Mouse (Mus musculus): ENCODE data around the gene Grk4.
"Not testable (repeated sequence)": the region's sequence is repeated elsewhere in the genome, so short reads cannot be mapped to it uniquely, and the experiment has no call there.

The Grk4 gene

GRCm38 (mm10) chr5:34708436-34708835, 48.3 kb downstream of the Grk4 start:
- no peak for ATAC-seq (ENCODE audit: low TSS enrichment)

GRCm38 (mm10) chr5:34714371-34714770, 54.2 kb downstream of the Grk4 start:
- not testable (repeated sequence) for ATAC-seq (ENCODE audit: low TSS enrichment)

GRCm38 (mm10) chr5:34714816-34715215, 54.6 kb downstream of the Grk4 start:
- no peak for ATAC-seq (ENCODE audit: low TSS enrichment)

GRCm38 (mm10) chr5:34729141-34729540, 69.0 kb downstream of the Grk4 start:
- ATAC-seq (ENCODE audit: low TSS enrichment), result no peak

GRCm38 (mm10) chr5:34730255-34730654, 70.1 kb downstream of the Grk4 start:
- ATAC-seq (ENCODE audit: low TSS enrichment), result no peak

GRCm38 (mm10) chr5:34751477-34751876, 91.3 kb downstream of the Grk4 start:
- no peak for ATAC-seq (ENCODE audit: low TSS enrichment)

GRCm38 (mm10) chr5:34758762-34759161, 98.6 kb downstream of the Grk4 start:
- no peak for ATAC-seq (ENCODE audit: low TSS enrichment)

GRCm38 (mm10) chr5:34760850-34761508, 100.8 kb downstream of the Grk4 start:
- peak; percentile 58 for ATAC-seq (ENCODE audit: low TSS enrichment)

GRCm38 (mm10) chr5:34761509-34761908, 101.3 kb downstream of the Grk4 start, which contains the start of gene Htt:
Htt (plus strand) TSS chr5:34761740.
- ATAC-seq (ENCODE audit: low TSS enrichment), result peak; percentile 97

GRCm38 (mm10) chr5:34761934-34762611, 101.9 kb downstream of the Grk4 start:
- ATAC-seq (ENCODE audit: low TSS enrichment), result peak; percentile 48

- ATAC-seq (ENCODE audit: low TSS enrichment), result no peak
Measured at GRCm38 (mm10) chr5:34771818-34772217, 111.6 kb downstream of the Grk4 start.

GRCm38 (mm10) chr5:34772696-34773245, 112.6 kb downstream of the Grk4 start:
- ATAC-seq (ENCODE audit: low TSS enrichment), result no peak

GRCm38 (mm10) chr5:34773392-34773791, 113.2 kb downstream of the Grk4 start:
- no peak for ATAC-seq (ENCODE audit: low TSS enrichment)

- ATAC-seq (ENCODE audit: low TSS enrichment), result peak; percentile 44; the same call in 1 of the 2 replicates
Measured at GRCm38 (mm10) chr5:34785027-34785426, 124.8 kb downstream of the Grk4 start.

GRCm38 (mm10) chr5:34791141-34791540, 131.0 kb downstream of the Grk4 start:
- no peak for ATAC-seq (ENCODE audit: low TSS enrichment)

GRCm38 (mm10) chr5:34800292-34800953, 140.2 kb downstream of the Grk4 start:
- ATAC-seq (ENCODE audit: low TSS enrichment), result no peak
